Mouse (Mus musculus): Measurements from ENCODE around the gene Cd81. TPM values are rescaled to one million over a fixed set of nuclear protein-coding genes. Genes with fewer than 3 reads are reported as not detected.

Cd81 gene
- polyA plus RNA-seq, 1 experiment = 824 TPM

GRCm38 (mm10) chr7:143106062-143106461 lies 53.5 kb downstream of the Cd81 start, which contains the start of gene Kcnq1:
Gene Kcnq1, plus strand, starts transcription at chr7:143106362.
- no peaks in the 10 kb centered on the region for H3K27me3 ChIP-seq (replicated peaks; ENCODE audit: control insufficient read depth, insufficient read depth, low read length)

GRCm38 (mm10) chr7:143106672-143107465 lies 54.3 kb downstream of the Cd81 start:
- Histone ChIP-seq H3K27me3 (replicated peaks; ENCODE audit: control insufficient read depth, insufficient read depth, low read length) (no peaks in the 10 kb centered on the region), H3K36me3 (ENCODE audit: control insufficient read depth, insufficient read depth, low read length) (no peaks in the 10 kb centered on the region), H3K4me3 (ENCODE audit: insufficient read depth, low read depth, low read length) (peak overlapping the region; percentile 51), H3K27ac (ENCODE audit: insufficient read depth, low read depth, low read length) (peak overlapping the region; percentile 75; the same call in 1 of the 2 replicates), H3K4me1 (ENCODE audit: control insufficient read depth, insufficient read depth, low read length) (peaks cover 7% of the 10 kb centered on the region)
- 11% methylated on average over 57 of the region's 57 CpGs for WGBS
- no peak for TF ChIP-seq CTCF (conservative IDR thresholded peaks at IDR 0.05; ENCODE audit: insufficient read depth, insufficient read length, low read depth, low read length)
- peak; percentile 13 for TF ChIP-seq POLR2A (IDR thresholded peaks at IDR 0.05; ENCODE audit: low read depth, low read length)
- peak; percentile 82 for DNase-seq

More at GRCm38 (mm10) chr7:143106062-143106461, 53.5 kb downstream of the Cd81 start, which contains the start of gene Kcnq1:
- no peak for DNase-seq
- Histone ChIP-seq H3K27ac (ENCODE audit: insufficient read depth, low read depth, low read length) (peak within 1 kb of the TSS; percentile 75; the same call in 1 of the 2 replicates), H3K36me3 (ENCODE audit: control insufficient read depth, insufficient read depth, low read length) (no peaks in the 10 kb centered on the region), H3K4me3 (ENCODE audit: insufficient read depth, low read depth, low read length) (peak within 1 kb of the TSS; percentile 51), H3K4me1 (ENCODE audit: control insufficient read depth, insufficient read depth, low read length) (peaks cover 7% of the 10 kb centered on the region)
- TF ChIP-seq CTCF (conservative IDR thresholded peaks at IDR 0.05; ENCODE audit: insufficient read depth, insufficient read length, low read depth, low read length) = no peak
- WGBS = 85% methylated on average over 4 of the region's 4 CpGs

- H3K4me3 ChIP-seq (ENCODE audit: insufficient read depth, low read depth, low read length) = peak overlapping the region; percentile 51
- H3K27ac ChIP-seq (ENCODE audit: insufficient read depth, low read depth, low read length) = peak overlapping the region; percentile 52
- H3K27me3 ChIP-seq (replicated peaks; ENCODE audit: control insufficient read depth, insufficient read depth, low read length) = no peaks in the 10 kb centered on the region
- no peak for TF ChIP-seq CTCF (conservative IDR thresholded peaks at IDR 0.05; ENCODE audit: insufficient read depth, insufficient read length, low read depth, low read length)
- no peak for TF ChIP-seq POLR2A (IDR thresholded peaks at IDR 0.05; ENCODE audit: low read depth, low read length)
- 22% methylated on average over 5 of the region's 5 CpGs for WGBS
- peak; percentile 78 for DNase-seq
- H3K36me3 ChIP-seq (ENCODE audit: control insufficient read depth, insufficient read depth, low read length) = no peaks in the 10 kb centered on the region
- peaks cover 7% of the 10 kb centered on the region for H3K4me1 ChIP-seq (ENCODE audit: control insufficient read depth, insufficient read depth, low read length)
Observed at GRCm38 (mm10) chr7:143108200-143108599, 55.7 kb downstream of the Cd81 start.

GRCm38 (mm10) chr7:143108996-143109660 lies 56.6 kb downstream of the Cd81 start:
- 19% methylated on average over 3 of the region's 3 CpGs for WGBS
- no peaks in the 10 kb centered on the region for H3K36me3 ChIP-seq (ENCODE audit: control insufficient read depth, insufficient read depth, low read length)
- DNase-seq = peak; percentile 25
- peaks cover 7% of the 10 kb centered on the region for H3K4me1 ChIP-seq (ENCODE audit: control insufficient read depth, insufficient read depth, low read length)
- H3K27me3 ChIP-seq (replicated peaks; ENCODE audit: control insufficient read depth, insufficient read depth, low read length) = no peaks in the 10 kb centered on the region
- TF ChIP-seq POLR2A (IDR thresholded peaks at IDR 0.05; ENCODE audit: low read depth, low read length) (no peak), CTCF (conservative IDR thresholded peaks at IDR 0.05; ENCODE audit: insufficient read depth, insufficient read length, low read depth, low read length) (no peak)
- peak overlapping the region; percentile 52 for H3K27ac ChIP-seq (ENCODE audit: insufficient read depth, low read depth, low read length)
- no peak overlapping the region for H3K4me3 ChIP-seq (ENCODE audit: insufficient read depth, low read depth, low read length)

DNA sequence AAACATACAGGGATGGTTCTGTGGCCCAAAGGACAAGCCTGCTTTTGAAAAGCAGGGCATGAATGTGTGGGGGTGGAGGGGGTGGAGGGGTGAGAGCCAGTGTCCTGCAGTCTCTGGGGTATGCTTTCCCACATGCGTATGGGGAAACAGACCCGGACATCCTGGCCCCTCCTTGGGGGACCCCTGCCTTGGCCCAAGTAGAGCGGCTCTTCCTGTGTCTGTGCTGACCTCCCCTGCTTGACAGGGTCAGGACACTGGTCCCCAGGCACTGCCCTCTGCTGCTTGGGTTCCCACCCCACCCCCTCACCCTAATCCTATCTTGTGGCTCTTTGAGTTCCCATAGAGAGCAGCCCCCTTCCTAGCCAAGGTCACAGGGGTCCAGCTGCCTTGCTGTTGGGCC lies 57.2 kb downstream of the Cd81 start:
- H3K4me1 ChIP-seq (ENCODE audit: control insufficient read depth, insufficient read depth, low read length) = peaks cover 7% of the 10 kb centered on the region
- no peak for DNase-seq
- no peaks in the 10 kb centered on the region for H3K27me3 ChIP-seq (replicated peaks; ENCODE audit: control insufficient read depth, insufficient read depth, low read length)
- H3K4me3 ChIP-seq (ENCODE audit: insufficient read depth, low read depth, low read length) = no peak overlapping the region
- no peak for TF ChIP-seq POLR2A (IDR thresholded peaks at IDR 0.05; ENCODE audit: low read depth, low read length)
- no peak for TF ChIP-seq CTCF (conservative IDR thresholded peaks at IDR 0.05; ENCODE audit: insufficient read depth, insufficient read length, low read depth, low read length)
- no peak overlapping the region for H3K27ac ChIP-seq (ENCODE audit: insufficient read depth, low read depth, low read length)
- 68% methylated on average over 3 of the region's 3 CpGs for WGBS
- no peaks in the 10 kb centered on the region for H3K36me3 ChIP-seq (ENCODE audit: control insufficient read depth, insufficient read depth, low read length)

- Histone ChIP-seq H3K27ac (ENCODE audit: insufficient read depth, low read depth, low read length) (no peak overlapping the region), H3K4me3 (ENCODE audit: insufficient read depth, low read depth, low read length) (no peak overlapping the region), H3K36me3 (ENCODE audit: control insufficient read depth, insufficient read depth, low read length) (no peaks in the 10 kb centered on the region), H3K4me1 (ENCODE audit: control insufficient read depth, insufficient read depth, low read length) (peaks cover 4% of the 10 kb centered on the region), H3K27me3 (replicated peaks; ENCODE audit: control insufficient read depth, insufficient read depth, low read length) (no peaks in the 10 kb centered on the region)
- TF ChIP-seq POLR2A (IDR thresholded peaks at IDR 0.05; ENCODE audit: low read depth, low read length) = no peak
- peak; percentile 38; the same call in 1 of the 2 replicates for TF ChIP-seq CTCF (conservative IDR thresholded peaks at IDR 0.05; ENCODE audit: insufficient read depth, insufficient read length, low read depth, low read length)
- WGBS = 74% methylated on average over 1 of the region's 1 CpGs
- no peak for DNase-seq
Observed at GRCm38 (mm10) chr7:143110803-143111202, 58.3 kb downstream of the Cd81 start.

GRCm38 (mm10) chr7:143111719-143112118 lies 59.2 kb downstream of the Cd81 start:
- Histone ChIP-seq H3K36me3 (ENCODE audit: control insufficient read depth, insufficient read depth, low read length) (no peaks in the 10 kb centered on the region), H3K27ac (ENCODE audit: insufficient read depth, low read depth, low read length) (no peak overlapping the region), H3K27me3 (replicated peaks; ENCODE audit: control insufficient read depth, insufficient read depth, low read length) (no peaks in the 10 kb centered on the region), H3K4me3 (ENCODE audit: insufficient read depth, low read depth, low read length) (no peak overlapping the region), H3K4me1 (ENCODE audit: control insufficient read depth, insufficient read depth, low read length) (peaks cover 1% of the 10 kb centered on the region)
- no peak for DNase-seq
- WGBS = 71% methylated on average over 4 of the region's 4 CpGs
- TF ChIP-seq CTCF (conservative IDR thresholded peaks at IDR 0.05; ENCODE audit: insufficient read depth, insufficient read length, low read depth, low read length) (no peak), POLR2A (IDR thresholded peaks at IDR 0.05; ENCODE audit: low read depth, low read length) (no peak)
